Mouse (Mus musculus) spleen, embryonic (tissue): ENCODE results near the gene Speg.

Experiments used
- CTCF ChIA-PET: fragments of 350-600 bp; sonication (Branson Sonifier 250); formaldehyde crosslinking; loops from one replicate; lab custom pipeline; 2022; lab: Charles Lee

Speg gene

DNA sequence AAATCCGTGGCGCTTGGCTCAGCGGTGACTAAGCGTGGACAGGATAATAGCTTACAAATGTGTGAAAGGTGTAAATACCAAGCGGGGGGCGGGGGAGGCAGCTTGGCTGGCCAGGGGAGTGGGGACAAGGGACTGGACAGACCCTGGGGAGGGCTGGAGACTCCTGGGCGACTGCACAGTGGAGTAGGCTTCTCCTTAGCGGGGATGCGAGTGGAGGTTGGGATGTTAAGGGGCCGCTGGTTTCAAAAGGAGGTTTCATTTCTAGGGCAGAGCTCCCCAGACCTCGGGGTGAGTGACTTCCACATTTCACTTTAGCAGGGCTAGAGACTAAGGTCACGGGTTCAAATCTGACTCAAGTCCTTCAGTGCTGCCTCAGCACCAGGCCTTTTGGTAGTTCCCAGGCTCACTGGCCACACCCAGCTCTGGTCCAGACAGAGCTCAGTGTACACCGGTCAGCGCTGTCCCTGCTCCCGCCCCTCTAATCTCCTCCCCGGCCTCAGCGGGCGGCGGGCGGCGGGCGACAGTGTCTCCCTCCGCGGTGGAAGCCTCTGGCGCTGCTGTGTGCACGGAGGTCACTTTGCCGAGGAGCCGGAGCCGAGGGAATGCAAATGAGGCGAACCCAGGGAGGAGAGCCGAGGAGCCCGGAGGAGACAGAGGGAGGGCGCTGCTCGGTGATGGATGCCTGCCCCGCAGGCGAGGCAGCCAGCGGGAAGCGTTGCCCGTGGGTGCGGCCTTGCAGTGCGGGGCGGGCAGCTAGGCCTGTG is 83.1 kb downstream of the Speg start:
- CTCF ChIA-PET = interaction anchor here (1.0 kb wide), 1 partner anchor 10 kb away, joined by 9 read pairs; no protein-coding TSS in a partner anchor

DNA sequence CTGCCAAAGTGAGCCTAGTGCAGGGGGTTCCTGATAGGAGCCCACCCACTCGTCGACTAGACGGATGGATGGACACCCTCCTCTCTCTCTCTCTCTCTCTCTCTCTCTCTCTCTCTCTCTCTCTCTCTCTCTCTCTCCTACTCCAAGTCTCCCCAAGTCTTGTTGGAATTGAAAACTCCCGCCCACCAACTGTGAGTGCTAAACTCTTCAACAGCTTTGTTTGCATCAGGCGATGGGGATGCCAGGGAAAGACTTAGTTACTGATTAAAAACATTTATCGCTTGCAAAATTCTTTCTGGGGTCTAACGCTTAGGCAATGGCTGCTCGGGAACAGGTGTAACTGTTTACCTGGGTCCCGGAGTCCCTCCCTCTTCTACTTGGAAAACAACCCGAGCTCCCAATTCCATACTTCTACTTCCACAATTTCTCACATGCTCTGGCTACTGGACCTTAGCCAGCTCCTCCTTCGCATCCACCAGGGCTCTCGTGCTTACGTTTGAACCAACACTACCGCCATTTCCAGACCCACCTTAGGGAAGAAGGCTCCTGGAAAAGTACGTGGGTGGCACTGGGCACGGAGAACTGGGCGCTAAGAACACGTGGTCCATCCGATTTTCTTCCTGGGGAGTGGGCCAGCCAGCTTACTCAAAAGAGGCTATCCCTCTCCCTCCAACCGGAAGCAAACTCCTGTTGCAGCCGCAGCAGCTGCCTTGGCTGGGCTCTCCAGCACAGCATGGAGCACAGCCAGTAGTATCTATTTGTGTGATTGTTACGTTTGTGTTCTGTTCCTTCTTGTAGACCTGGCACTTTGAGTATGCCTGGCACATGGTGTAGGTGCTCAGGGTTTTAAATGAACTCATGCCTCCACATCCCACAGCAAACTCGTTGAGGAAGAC is 83.9 kb downstream of the Speg start:
- CTCF ChIA-PET = interaction anchor here (0.7 kb wide), 1 partner anchor 1943 kb away, joined by 11 read pairs; no protein-coding TSS in a partner anchor

- CTCF ChIA-PET = no interaction called here
Measured at GRCm38 (mm10) chr1:75460297-75460696, 85.2 kb downstream of the Speg start.

- CTCF ChIA-PET = interaction anchor here (0.7 to 1.4 kb wide), 2 partner anchors 14 to 302 kb away, joined by 3 read pairs; no protein-coding TSS in a partner anchor
Measured at GRCm38 (mm10) chr1:75462636-75463035, 87.5 kb downstream of the Speg start.

DNA sequence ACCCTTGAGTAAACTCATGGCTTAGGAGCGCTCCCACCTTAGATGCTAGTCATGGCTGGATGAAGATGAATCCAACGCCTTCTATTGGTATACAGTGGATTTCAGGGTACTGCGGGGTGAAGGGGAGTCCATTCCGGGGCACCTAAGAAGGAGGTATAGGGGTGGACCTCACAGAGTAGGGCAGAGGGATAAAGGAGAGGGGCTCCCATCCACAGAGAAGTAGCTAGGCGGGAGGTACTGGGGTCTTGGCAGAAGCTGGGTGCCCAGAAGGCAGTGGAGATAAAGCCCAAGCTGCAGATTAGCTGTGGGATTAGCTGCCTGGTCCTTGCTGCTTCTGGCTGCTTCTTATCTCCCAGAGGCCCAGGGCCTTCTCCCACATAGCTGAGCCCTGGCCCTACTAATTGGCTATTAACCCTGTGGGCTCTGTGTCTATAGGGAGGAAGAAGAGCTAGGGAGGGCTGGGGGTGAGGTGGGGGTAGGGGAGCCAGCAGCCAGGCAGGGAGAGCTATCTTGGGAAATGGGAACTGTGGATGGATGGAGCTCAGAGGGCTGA is 88.6 kb downstream of the Speg start:
- CTCF ChIA-PET = interaction anchor here (1.4 kb wide), 1 partner anchor 15 kb away, joined by 3 read pairs; no protein-coding TSS in a partner anchor

DNA sequence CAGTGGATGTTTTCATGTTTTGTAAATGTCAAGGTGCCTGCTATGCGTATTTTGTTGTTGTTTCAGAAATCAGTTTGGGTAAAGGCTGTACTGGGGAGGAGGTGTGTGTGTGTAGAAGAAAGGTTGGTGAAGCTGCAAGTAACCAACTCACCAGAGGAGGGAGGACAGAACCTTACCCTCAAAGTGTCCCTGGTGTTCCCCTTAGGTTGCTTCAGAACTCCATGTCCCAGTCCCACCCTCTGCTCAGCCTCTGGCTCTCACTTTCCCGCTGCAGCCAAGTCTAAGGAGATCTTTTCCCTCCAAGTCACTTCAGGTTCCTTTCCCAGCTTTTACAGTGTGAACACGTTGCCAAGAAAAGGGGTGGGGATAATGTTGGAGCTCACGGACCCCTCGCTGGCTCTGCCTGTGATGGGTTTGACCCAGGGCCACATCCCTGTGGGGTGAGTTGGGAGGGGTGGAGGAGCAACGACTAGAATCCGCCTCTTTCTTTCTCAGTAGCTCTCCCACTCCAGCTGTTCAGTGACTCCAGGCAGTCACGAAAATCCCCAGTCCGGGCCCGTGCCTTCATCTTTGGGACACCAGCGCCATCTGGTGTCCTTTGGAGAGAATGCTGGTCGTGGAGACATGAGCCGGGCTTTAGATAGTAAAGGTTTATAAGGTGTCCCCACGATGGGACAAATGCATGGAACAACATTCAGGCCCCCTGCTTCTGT is 92.3 kb downstream of the Speg start:
- CTCF ChIA-PET = interaction anchor here (0.7 to 1.1 kb wide), 4 partner anchors 19 to 232 kb away, joined by 3 read pairs; no protein-coding TSS in a partner anchor

- CTCF ChIA-PET = no interaction called here
Measured at GRCm38 (mm10) chr1:75469287-75469825, 94.3 kb downstream of the Speg start.

- CTCF ChIA-PET = interaction anchor here (1.1 to 1.3 kb wide), 2 partner anchors 28 to 85 kb away, joined by 3 read pairs; no protein-coding TSS in a partner anchor
Measured at GRCm38 (mm10) chr1:75476441-75476840, 101.3 kb downstream of the Speg start.

- CTCF ChIA-PET = interaction anchor here (0.5 to 1.2 kb wide), 4 partner anchors 14 to 97 kb away, joined by 3 read pairs; no protein-coding TSS in a partner anchor
Measured at GRCm38 (mm10) chr1:75477264-75477965, 102.3 kb downstream of the Speg start.

- CTCF ChIA-PET = interaction anchor here (0.6 to 1.7 kb wide), 3 partner anchors 13 to 43 kb away, joined by 3 to 7 read pairs (median 3); no protein-coding TSS in a partner anchor
Measured at GRCm38 (mm10) chr1:75477966-75478290, 102.8 kb downstream of the Speg start.

DNA sequence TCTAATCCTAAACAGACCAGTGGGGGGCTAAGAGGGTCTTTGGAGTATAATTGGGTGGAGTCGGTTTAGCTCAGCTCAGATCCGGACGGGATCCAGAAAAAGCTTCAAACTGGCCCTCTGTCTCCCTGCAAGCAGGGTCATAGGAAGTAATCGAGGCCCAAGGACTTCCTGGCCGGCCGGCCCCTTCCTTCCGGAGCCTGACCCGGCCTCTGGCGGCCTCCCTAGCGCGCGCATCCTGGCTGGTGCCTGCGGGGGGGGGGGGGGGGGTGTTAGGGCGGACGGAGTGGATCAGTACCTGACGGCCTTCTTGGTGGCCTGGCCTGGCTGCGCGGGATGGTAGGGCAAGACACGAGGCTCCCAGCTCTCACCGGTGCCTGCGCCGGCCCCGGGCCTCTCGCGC is 103.4 kb downstream of the Speg start:
- CTCF ChIA-PET = interaction anchor here (1.7 kb wide), 1 partner anchor 42 kb away, joined by 7 read pairs; no protein-coding TSS in a partner anchor

GRCm38 (mm10) chr1:75478916-75479634 is 104.0 kb downstream of the Speg start, which contains the start of the genes Chpf and Tmem198:
Gene Chpf (minus strand): TSS chr1:75479307.
Gene Tmem198 (plus strand): TSS chr1:75479532.
- CTCF ChIA-PET = interaction anchor here (1.7 kb wide), 1 partner anchor 41 kb away, joined by 7 read pairs; no protein-coding TSS in a partner anchor

DNA sequence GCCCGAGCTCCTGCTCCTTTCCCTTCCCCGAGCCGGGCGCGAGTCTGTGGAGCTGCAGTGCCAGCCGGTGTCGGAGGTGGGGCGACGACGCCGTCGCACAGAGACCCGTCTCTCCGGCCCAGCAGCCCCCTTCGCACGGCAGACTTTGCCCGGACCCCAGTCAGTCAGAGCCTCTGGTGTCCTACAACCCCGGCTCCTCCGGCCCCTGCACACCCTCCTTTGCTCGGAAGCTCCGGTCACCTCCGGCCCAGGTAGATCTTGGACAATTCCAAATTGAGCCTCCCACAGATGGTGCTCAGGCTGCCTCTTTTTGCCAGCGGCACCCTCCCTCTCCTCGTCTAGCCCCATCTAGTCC is 104.5 kb downstream of the Speg start:
- CTCF ChIA-PET = interaction anchor here (1.7 kb wide), 1 partner anchor 41 kb away, joined by 7 read pairs; no protein-coding TSS in a partner anchor

- CTCF ChIA-PET = no interaction called here
Measured at GRCm38 (mm10) chr1:75480036-75480435, 104.9 kb downstream of the Speg start.

DNA sequence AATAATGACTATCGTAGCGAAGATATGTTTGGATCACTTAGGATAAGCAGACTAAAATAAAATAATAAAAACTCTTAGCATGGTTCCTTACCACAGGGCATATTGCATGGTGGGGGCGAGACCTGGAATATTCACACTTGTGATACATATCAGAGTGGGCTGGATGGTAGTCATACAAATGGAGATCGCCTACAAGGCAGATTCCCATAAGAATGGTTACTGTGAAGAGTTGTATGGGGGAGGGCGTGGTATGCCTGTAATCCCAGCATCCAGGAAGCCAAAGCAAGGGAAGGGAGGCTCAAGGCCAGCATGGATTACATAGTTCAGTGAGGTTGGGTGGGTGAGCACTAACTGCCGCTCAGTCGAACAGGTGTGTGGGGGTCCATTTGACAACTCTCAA is 105.6 kb downstream of the Speg start:
- CTCF ChIA-PET = no interaction called here
